Mouse (Mus musculus) embryonic facial prominence, embryonic 12.5 days (tissue): ENCODE data around the gene Mrps25. TPM values are rescaled to one million over a fixed set of nuclear protein-coding genes. Genes with fewer than 3 reads are reported as not detected.

Source experiments
- polyA plus RNA-seq: library from polyadenylated mRNA; unstranded; fragments of >200 nt; fragmentation: Nextera tagmentation; extraction: Ambion mirVana; gene quantifications from 2 replicates; pipeline ENCODE4 v1.2.1, GENCODE M21; 2016

Gene Mrps25
- polyA plus RNA-seq, 1 experiment from 2014 or later, result 83.0 TPM

Other genes starting within 250 kb of the Mrps25 start
- 10.1 and 10.2 TPM in 2 replicates for gene Fgd5, start 205.2 kb downstream of the Mrps25 start, polyA plus RNA-seq
- gene Nr2c2, start 92.6 kb downstream of the Mrps25 start, polyA plus RNA-seq, result 29.7 and 34.0 TPM in 2 replicates
- 33.0 and 35.6 TPM in 2 replicates for gene Rbsn, start 30.9 kb upstream of the Mrps25 start, polyA plus RNA-seq
- 0.59 and 0.65 TPM in 2 replicates for gene Trh, start 60.6 kb upstream of the Mrps25 start, polyA plus RNA-seq